Mouse (Mus musculus): ENCODE measurements around the gene Ankrd31. TPM values are rescaled to one million over a fixed set of nuclear protein-coding genes. Genes with fewer than 3 reads are reported as not detected.
"Not testable (repeated sequence)": the region's sequence is repeated elsewhere in the genome, so short reads cannot be mapped to it uniquely, and the experiment has no call there.

Gene Ankrd31
- total RNA-seq (2021), result not detected
- long read RNA-seq, experiment 1, result 0 reads
- long read RNA-seq, experiment 2, result 0 reads

- DNase-seq (ENCODE audit: low spot score in 2 of 2), result no peak
Observed at GRCm38 (mm10) chr13:96748109-96748845, at the start of gene Ankrd31. Gene Ankrd31, plus strand, starts transcription at chr13:96748272.

- DNase-seq (ENCODE audit: low spot score in 2 of 2), result no peak
Observed at GRCm38 (mm10) chr13:96702567-96703278, 45.3 kb upstream of the Ankrd31 start.

- no peak for DNase-seq (ENCODE audit: low spot score in 2 of 2)
Observed at GRCm38 (mm10) chr13:96709269-96710233, 38.5 kb upstream of the Ankrd31 start.

- no peak for DNase-seq (ENCODE audit: low spot score in 2 of 2)
Observed at GRCm38 (mm10) chr13:96716311-96716710, 31.8 kb upstream of the Ankrd31 start.

GRCm38 (mm10) chr13:96717821-96718220 lies 30.3 kb upstream of the Ankrd31 start:
- DNase-seq (ENCODE audit: low spot score in 2 of 2), result no peak

GRCm38 (mm10) chr13:96720003-96720402 lies 28.1 kb upstream of the Ankrd31 start:
- DNase-seq (ENCODE audit: low spot score in 2 of 2), result no peak

GRCm38 (mm10) chr13:96728289-96728688 lies 19.8 kb upstream of the Ankrd31 start:
- no peak for DNase-seq (ENCODE audit: low spot score in 2 of 2)

- DNase-seq (ENCODE audit: low spot score in 2 of 2), result no peak
Observed at GRCm38 (mm10) chr13:96729146-96729545, 18.9 kb upstream of the Ankrd31 start.

GRCm38 (mm10) chr13:96730116-96730515 lies 18.0 kb upstream of the Ankrd31 start:
- DNase-seq (ENCODE audit: low spot score in 2 of 2), result no peak

GRCm38 (mm10) chr13:96735175-96735574 lies 12.9 kb upstream of the Ankrd31 start:
- DNase-seq (ENCODE audit: low spot score in 2 of 2), result no peak

GRCm38 (mm10) chr13:96740159-96740558 lies 7.9 kb upstream of the Ankrd31 start:
- DNase-seq (ENCODE audit: low spot score in 2 of 2), result no peak

- no peak for DNase-seq (ENCODE audit: low spot score in 2 of 2)
Observed at GRCm38 (mm10) chr13:96742871-96743270, 5.2 kb upstream of the Ankrd31 start.

GRCm38 (mm10) chr13:96746055-96746454 lies 2.0 kb upstream of the Ankrd31 start:
- no peak for DNase-seq (ENCODE audit: low spot score in 2 of 2)

- no peak for DNase-seq (ENCODE audit: low spot score in 2 of 2)
Observed at GRCm38 (mm10) chr13:96749859-96750258, 1.8 kb downstream of the Ankrd31 start.

- DNase-seq (ENCODE audit: low spot score in 2 of 2), result no peak
Observed at GRCm38 (mm10) chr13:96760848-96761247, 12.8 kb downstream of the Ankrd31 start.

GRCm38 (mm10) chr13:96786071-96786470 lies 38.0 kb downstream of the Ankrd31 start:
- not testable (repeated sequence) for DNase-seq (ENCODE audit: low spot score in 2 of 2)

GRCm38 (mm10) chr13:96793451-96793850 lies 45.4 kb downstream of the Ankrd31 start:
- no peak for DNase-seq (ENCODE audit: low spot score in 2 of 2)

- DNase-seq (ENCODE audit: low spot score in 2 of 2), result no peak
Observed at GRCm38 (mm10) chr13:96795301-96795700, 47.2 kb downstream of the Ankrd31 start.

GRCm38 (mm10) chr13:96797500-96797899 lies 49.4 kb downstream of the Ankrd31 start:
- DNase-seq (ENCODE audit: low spot score in 2 of 2), result no peak

GRCm38 (mm10) chr13:96849752-96850151 lies 101.7 kb downstream of the Ankrd31 start:
- no peak for DNase-seq (ENCODE audit: low spot score in 2 of 2)

- no peak for DNase-seq (ENCODE audit: low spot score in 2 of 2)
Observed at GRCm38 (mm10) chr13:96852133-96852532, 104.1 kb downstream of the Ankrd31 start.
